Mouse (Mus musculus) cerebellum, adult 2 months (tissue): ENCODE measurements around the gene B3gnt9.

Experiments used
- CTCF ChIP-seq: fragments of 200-500 bp; IDR thresholded peaks from 2 replicates; pipeline ENCODE4 v1.5.1; 2011; ENCODE audit warnings: low read depth, mild to moderate bottlenecking, control low read depth, low read length, moderate library complexity, borderline replicate concordance; ENCODE audit not compliant: insufficient read depth
- POLR2A ChIP-seq: fragments of 200-500 bp; IDR thresholded peaks from 2 replicates; pipeline ENCODE4 v1.6.1; 2011; ENCODE audit warnings: low read length, control low read depth, borderline replicate concordance; ENCODE audit not compliant: insufficient read depth

DNA sequence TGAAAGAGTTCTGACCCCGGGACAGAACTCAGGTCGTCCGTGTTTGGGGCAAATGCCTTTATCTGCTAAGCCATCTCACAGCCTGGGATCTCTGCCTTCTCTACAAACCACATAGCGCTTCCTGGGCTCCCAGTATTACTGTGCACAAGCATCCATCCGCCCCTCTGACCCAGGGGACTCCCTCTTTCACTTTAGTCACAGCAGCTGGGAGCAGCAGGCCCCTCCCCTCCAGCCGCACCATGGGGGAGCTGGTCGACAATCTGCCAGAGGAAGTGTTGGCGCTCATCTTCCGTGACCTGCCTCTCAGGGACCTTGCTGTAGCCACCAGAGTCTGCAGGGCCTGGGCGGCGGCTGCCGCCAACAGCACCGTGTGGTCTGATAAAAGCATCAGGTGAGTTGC, 11.8 kb upstream of the B3gnt9 start:
- TF ChIP-seq CTCF (no peak), POLR2A (no peak)
